Mouse (Mus musculus) erythroblast, embryonic 14.5 days (primary cell): ENCODE measurements around the gene Zfp40. TPM values are rescaled to one million over a fixed set of nuclear protein-coding genes. Genes with fewer than 3 reads are reported as not detected.
"Not testable (repeated sequence)": the region's sequence is repeated elsewhere in the genome, so short reads cannot be mapped to it uniquely, and the experiment has no call there.

Experiments
- H3K27me3 ChIP-seq: 2 replicates; pipeline ENCODE4 v1.6.1; 2012; ENCODE audit warnings: inconsistent platforms; ENCODE audit not compliant: control insufficient read depth
- H3K36me3 ChIP-seq: 2 replicates; pipeline ENCODE4 v1.6.1; 2012; ENCODE audit warnings: mild to moderate bottlenecking, inconsistent platforms; ENCODE audit not compliant: control insufficient read depth
- H3K4me1 ChIP-seq: 2 replicates; pipeline ENCODE4 v1.6.1; 2012; ENCODE audit warnings: inconsistent platforms; ENCODE audit not compliant: control insufficient read depth
- H3K4me3 ChIP-seq: replicated peaks from 2 replicates; pipeline ENCODE3; 2012; ENCODE audit warnings: moderate library complexity, mild to moderate bottlenecking, inconsistent platforms
- H3K9me3 ChIP-seq: 2 replicates; pipeline ENCODE4 v1.6.1; 2012; ENCODE audit warnings: low read length, inconsistent platforms, mixed read lengths; ENCODE audit not compliant: control insufficient read depth
- GATA1 ChIP-seq: IDR thresholded peaks from 2 replicates; pipeline ENCODE4 v1.6.1; 2012; ENCODE audit warnings: low read length, inconsistent platforms, mixed read lengths
- TAL1 ChIP-seq: IDR thresholded peaks from 3 replicates; pipeline ENCODE4 v1.6.1; 2012; ENCODE audit warnings: low read length, inconsistent platforms, mixed read lengths
- polyA plus RNA-seq: library from polyadenylated mRNA; stranded (reverse); fragments of >175 nt; gene quantifications from 2 replicates; pipeline ENCODE4 v1.2.3, GENCODE M21; 2012

Gene Zfp40
- polyA plus RNA-seq: 0.01 and 0.02 TPM in 2 replicates

DNA sequence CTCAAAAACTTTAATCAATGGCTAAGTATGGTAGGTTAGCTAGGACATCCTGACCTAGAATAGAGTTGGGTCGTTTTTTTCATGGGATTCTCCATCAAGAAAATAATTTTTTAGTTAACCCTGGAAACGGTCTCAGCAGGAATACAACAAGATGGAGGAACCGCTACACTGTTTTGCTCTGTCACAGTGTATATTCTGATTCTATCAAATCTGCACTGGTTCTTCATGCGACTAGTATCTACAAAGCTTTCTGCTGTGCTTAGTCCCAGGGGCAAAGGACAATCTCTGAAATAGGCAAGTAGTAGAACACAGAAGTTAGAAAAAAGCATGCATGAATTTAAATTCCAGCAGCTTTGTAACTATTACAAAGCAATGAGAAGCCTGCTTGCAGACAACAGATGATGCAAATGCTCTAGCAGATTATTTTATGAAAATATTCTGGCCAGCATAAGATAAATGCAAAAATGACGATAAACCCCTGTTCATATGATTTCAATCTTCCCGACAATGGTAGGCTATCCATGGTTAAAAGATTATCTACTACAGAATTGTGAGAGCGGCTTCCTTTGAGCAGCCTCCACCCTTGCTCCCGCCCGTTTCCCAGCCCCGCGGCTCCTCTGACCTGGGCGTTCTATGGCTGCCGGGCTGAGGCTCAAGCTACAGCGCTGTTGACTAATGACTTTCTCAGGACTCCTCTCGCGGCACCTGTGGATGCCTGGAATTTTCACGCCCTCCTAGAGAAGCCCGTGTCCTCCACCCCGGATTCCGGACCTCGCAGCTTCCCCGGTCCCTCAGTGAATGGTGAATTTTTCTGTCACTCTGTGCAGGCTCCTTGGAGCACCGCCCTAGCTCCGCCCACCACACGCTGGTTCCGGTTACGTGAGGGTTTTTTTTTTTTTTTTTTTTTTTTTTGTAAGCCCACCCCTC, at the start of gene Zfp40:
Gene Zfp40, minus strand, starts transcription at position 800 of the 927 bp plus-strand sequence.
- H3K4me3 ChIP-seq: peak within 1 kb of the TSS; percentile 72

DNA sequence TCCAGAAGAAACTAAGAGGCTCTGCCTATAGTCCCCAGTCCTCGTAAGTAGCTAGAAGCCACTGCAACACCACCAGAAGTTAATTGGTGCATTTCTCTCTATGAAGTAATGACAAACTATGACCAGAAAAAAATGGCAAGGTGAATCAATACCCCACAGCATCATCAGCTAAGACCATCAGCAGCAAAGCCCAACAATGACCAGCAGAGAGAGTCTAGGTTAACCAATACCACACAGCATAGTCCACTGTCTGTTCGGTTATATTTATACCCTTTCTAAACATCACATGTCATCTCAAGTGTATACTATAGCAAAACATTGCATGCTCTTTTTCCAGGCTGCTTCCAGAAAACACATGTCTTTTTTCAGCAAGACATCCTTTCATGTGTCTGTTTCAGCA, 25.3 kb upstream of the Zfp40 start:
- no peak overlapping the region for H3K4me3 ChIP-seq
- H3K4me1 ChIP-seq: no peaks in the 10 kb centered on the region
- no peaks in the 10 kb centered on the region for H3K27me3 ChIP-seq
- no peaks in the 10 kb centered on the region for H3K9me3 ChIP-seq
- TF ChIP-seq GATA1 (no peak), TAL1 (no peak)
- no peaks in the 10 kb centered on the region for H3K36me3 ChIP-seq

More for the DNA sequence above, at the start of gene Zfp40:
- peaks cover 6% of the 10 kb centered on the region for H3K27me3 ChIP-seq
- H3K36me3 ChIP-seq: no peaks in the 10 kb centered on the region
- TF ChIP-seq TAL1 (no peak), GATA1 (no peak)
- no peaks in the 10 kb centered on the region for H3K9me3 ChIP-seq
- H3K4me1 ChIP-seq: peaks cover 13% of the 10 kb centered on the region

DNA sequence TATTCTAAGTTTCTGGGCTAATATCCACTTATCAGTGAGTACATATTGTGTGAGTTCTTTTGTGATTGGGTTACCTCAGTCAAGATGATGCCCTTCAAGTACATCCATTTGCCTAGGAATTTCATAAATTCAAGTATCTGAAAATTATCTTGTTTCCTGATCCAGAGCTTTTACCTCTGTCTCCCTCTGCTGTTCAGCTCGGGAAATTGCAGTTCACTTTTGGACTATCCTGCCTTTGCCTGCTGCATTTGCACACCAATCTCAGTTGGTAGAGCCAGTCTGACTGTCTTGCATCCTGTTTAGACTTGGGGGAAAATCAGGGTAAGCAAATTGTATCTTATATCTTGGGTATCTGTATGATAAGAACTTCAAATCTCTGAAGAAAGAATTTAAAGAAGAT, 6.8 kb upstream of the Zfp40 start:
- H3K4me1 ChIP-seq, H3K36me3 ChIP-seq, H3K9me3 ChIP-seq, H3K4me3 ChIP-seq, H3K27me3 ChIP-seq: not testable (repeated sequence)

GRCm38 (mm10) chr17:23193441-23193840, 389 bp upstream of the Zfp40 start:
- peaks cover 6% of the 10 kb centered on the region for H3K27me3 ChIP-seq
- no peaks in the 10 kb centered on the region for H3K9me3 ChIP-seq
- H3K4me3 ChIP-seq: peak overlapping the region; percentile 72
- no peaks in the 10 kb centered on the region for H3K36me3 ChIP-seq
- TF ChIP-seq TAL1 (no peak), GATA1 (no peak)
- H3K4me1 ChIP-seq: peaks cover 13% of the 10 kb centered on the region

DNA sequence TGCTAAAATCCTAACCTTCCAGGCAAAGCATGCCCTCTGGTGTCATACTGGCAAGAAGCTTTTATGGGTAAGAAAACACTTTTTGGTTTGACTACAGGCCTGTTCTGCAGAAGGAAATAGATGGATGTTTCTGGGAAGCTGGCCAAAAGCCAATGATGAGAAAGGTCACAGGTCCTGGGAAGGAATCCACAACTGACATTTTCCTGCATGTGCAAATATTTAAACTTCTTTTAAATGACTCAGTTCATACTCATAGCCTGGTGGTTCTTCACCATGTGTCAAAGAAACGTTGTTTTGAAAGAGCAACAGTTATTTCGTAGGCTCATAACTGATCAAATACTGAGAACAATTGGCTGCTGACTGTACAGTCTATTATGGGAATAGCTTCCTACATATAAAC, 5.4 kb downstream of the Zfp40 start:
- Histone ChIP-seq H3K4me1 (peaks cover 7% of the 10 kb centered on the region), H3K27me3 (no peaks in the 10 kb centered on the region), H3K4me3 (no peak overlapping the region), H3K9me3 (no peaks in the 10 kb centered on the region), H3K36me3 (no peaks in the 10 kb centered on the region)
- TF ChIP-seq GATA1: no peak
- no peak for TF ChIP-seq TAL1

Other genes starting within 250 kb of the Zfp40 start
- not detected in 2 replicates for gene Vmn2r-ps130, start 132.1 kb downstream of the Zfp40 start, polyA plus RNA-seq
- not detected in 2 replicates for gene Vmn2r114, start 119.3 kb upstream of the Zfp40 start, polyA plus RNA-seq
- under 0.01 TPM in 1 of 2 replicates, not detected in the other for gene Vmn2r115, start 150.5 kb upstream of the Zfp40 start, polyA plus RNA-seq
- gene Vmn2r116, start 191.4 kb upstream of the Zfp40 start, polyA plus RNA-seq: not detected in 2 replicates